In genomic region chr11:119363534-119364145, GRCm38 (mm10) we compare ENCODE assay signal across 8 mouse cellular contexts. TPM values are rescaled to one million over a fixed set of nuclear protein-coding genes. Genes with fewer than 3 reads are reported as not detected.
DNase-seq lines count a peak whose midpoint lies in the region; ATAC-seq and TF ChIP-seq lines count a peak whose summit lies in the region.

No protein-coding gene starts in this region.

- H3K27me3 ChIP-seq in heart, adult 2 months (ENCODE audit: control insufficient read depth, insufficient read depth, low read length), result no peaks in the 10 kb centered on the region
- no peaks in the 10 kb centered on the region for H3K27me3 ChIP-seq in kidney, adult 2 months (replicated peaks; ENCODE audit: control insufficient read depth, insufficient read depth, low read length)
- no peaks in the 10 kb centered on the region for H3K27me3 ChIP-seq in limb, embryonic 12.5 days
- no peaks in the 10 kb centered on the region for H3K27me3 ChIP-seq in midbrain, embryonic 14.5 days (ENCODE audit: control insufficient read depth, insufficient read depth, low read length)

- H3K9me3 ChIP-seq in limb, embryonic 12.5 days, result no peaks in the 10 kb centered on the region
- no peaks in the 10 kb centered on the region; the same call in 1 of the 2 replicates for H3K9me3 ChIP-seq in midbrain, embryonic 14.5 days (ENCODE audit: control insufficient read depth, low read length)

- H3K36me3 ChIP-seq in heart, adult 2 months (ENCODE audit: control insufficient read depth, insufficient read depth, low read length), result no peaks in the 10 kb centered on the region
- H3K36me3 ChIP-seq in kidney, adult 2 months (ENCODE audit: control insufficient read depth, insufficient read depth, low read length), result no peaks in the 10 kb centered on the region
- peaks cover 66% of the 10 kb centered on the region for H3K36me3 ChIP-seq in limb, embryonic 12.5 days
- no peaks in the 10 kb centered on the region for H3K36me3 ChIP-seq in midbrain, embryonic 14.5 days (ENCODE audit: control insufficient read depth, insufficient read depth, low read length)

- H3K4me2 ChIP-seq in limb, embryonic 12.5 days, result peak overlapping the region; percentile 17; the same call in 1 of the 2 replicates
- H3K4me2 ChIP-seq in midbrain, embryonic 14.5 days (ENCODE audit: low read length), result peak overlapping the region; percentile 37

- peak; percentile 88 for ATAC-seq in limb, embryonic 12.5 days (ENCODE audit: insufficient number of reproducible peaks, insufficient read depth, low FRiP score, low TSS enrichment, low read depth)
- peak; percentile 82 for ATAC-seq in midbrain, embryonic 14.5 days (ENCODE audit: low FRiP score, low TSS enrichment)

- no peak for TF ChIP-seq EP300 in heart, adult 2 months (IDR thresholded peaks at IDR 0.05; ENCODE audit: insufficient read depth, low read depth, low read length)

- DNase-seq in 3T3-L1 (ENCODE audit: low read depth, low spot score), result peak; percentile 81
- DNase-seq in adrenal gland, adult 2 months, result peak; percentile 73
- DNase-seq in embryo, embryonic 11.5 days (ENCODE audit: low read depth, low spot score), result peak; percentile 70
- peak; percentile 73 to 74 for DNase-seq in heart, adult 2 months
- DNase-seq in kidney, adult 2 months, result peak; percentile 76
- DNase-seq in midbrain, embryonic 14.5 days, result peak; percentile 92
- peak; percentile 67 to 70 for DNase-seq in spleen, postnatal 36 days (ENCODE audit: low spot score in 2 of 2)

- WGBS in heart, adult 2 months, result 33% methylated on average over 11 of the region's 11 CpGs
- WGBS in kidney, adult 2 months, result 28% methylated on average over 11 of the region's 11 CpGs
- WGBS in limb, embryonic 12.5 days, result 31% methylated on average over 11 of the region's 11 CpGs
- 28% methylated on average over 11 of the region's 11 CpGs for WGBS in midbrain, embryonic 14.5 days

- peak; percentile 91 for TF ChIP-seq CTCF in heart, adult 2 months (IDR thresholded peaks at IDR 0.05)
- TF ChIP-seq CTCF in kidney, adult 2 months (conservative IDR thresholded peaks at IDR 0.05; ENCODE audit: insufficient read depth, insufficient read length, low read depth, low read length), result peak; percentile 82

- intact Hi-C loops in heart, adult 2 months (cut with DNase I), result loop anchor here (1.0 to 2.0 kb wide), 2 partner anchors 24 to 39 kb away; no protein-coding TSS in a partner anchor

- H3K4me3 ChIP-seq in heart, adult 2 months, result no peak overlapping the region
- H3K4me3 ChIP-seq in kidney, adult 2 months (ENCODE audit: insufficient read depth, low read depth, low read length), result no peak overlapping the region
- no peak overlapping the region for H3K4me3 ChIP-seq in limb, embryonic 12.5 days (replicated peaks)
- H3K4me3 ChIP-seq in midbrain, embryonic 14.5 days (replicated peaks; ENCODE audit: low read depth, low read length), result 0 out of 2 replicates have a peak overlapping the region, but pooled peaks have one; percentile 7

- H3K79me2 ChIP-seq in heart, adult 2 months (replicated peaks; ENCODE audit: control insufficient read depth, insufficient read depth, low read length), result no peaks in the 10 kb centered on the region

- no peak overlapping the region for H3K27ac ChIP-seq in heart, adult 2 months
- H3K27ac ChIP-seq in kidney, adult 2 months (ENCODE audit: insufficient read depth, low read depth, low read length), result no peak overlapping the region
- no peak overlapping the region for H3K27ac ChIP-seq in limb, embryonic 12.5 days
- no peak overlapping the region for H3K27ac ChIP-seq in midbrain, embryonic 14.5 days (replicated peaks; ENCODE audit: low read depth, low read length)

- TF ChIP-seq POLR2A in heart, adult 2 months (IDR thresholded peaks at IDR 0.05; ENCODE audit: insufficient read depth, low read depth, low read length), result no peak
- TF ChIP-seq POLR2A in kidney, adult 2 months (IDR thresholded peaks at IDR 0.05; ENCODE audit: low read depth, low read length), result no peak

- H3K4me1 ChIP-seq in heart, adult 2 months (ENCODE audit: control insufficient read depth, insufficient read depth, low read length), result no peaks in the 10 kb centered on the region
- no peaks in the 10 kb centered on the region for H3K4me1 ChIP-seq in kidney, adult 2 months (ENCODE audit: control insufficient read depth, insufficient read depth, low read length)
- no peaks in the 10 kb centered on the region; the same call in 1 of the 2 replicates for H3K4me1 ChIP-seq in limb, embryonic 12.5 days (replicated peaks)
- H3K4me1 ChIP-seq in midbrain, embryonic 14.5 days (ENCODE audit: control insufficient read depth, insufficient read depth, low read length), result 0 out of 2 replicates have a peak, but pooled peaks cover 7% of the 10 kb centered on the region

- H3K9ac ChIP-seq in heart, adult 2 months (ENCODE audit: low read depth, low read length), result no peak overlapping the region
- H3K9ac ChIP-seq in limb, embryonic 12.5 days (replicated peaks), result no peak overlapping the region
- H3K9ac ChIP-seq in midbrain, embryonic 14.5 days (replicated peaks; ENCODE audit: low read length), result no peak overlapping the region; the same call in 1 of the 2 replicates

RNA-seq across cellular contexts. Expression of gene Slc26a11, which starts 8.3 kb away (rescaled TPM):
- 1 to 10 TPM; 5.1 to 6.9 TPM for total RNA-seq in adrenal gland, adult 2 months (2021)
- polyA plus RNA-seq in adrenal gland, adult 2 months (2012; rRNA removed), result 22.6 and 26.9 TPM in 2 replicates
- 1 to 10 TPM; 2.0 to 2.2 TPM for total RNA-seq in heart, adult 2 months (2021)
- polyA plus RNA-seq in heart, adult 2 months (2012; rRNA removed), result 7.8 and 9.9 TPM in 2 replicates
- polyA plus RNA-seq in kidney, adult 2 months (2012; rRNA removed), result 13.0 and 27.9 TPM in 2 replicates
- polyA plus RNA-seq in limb, embryonic 12.5 days (2016; fragmentation: Nextera tagmentation; extraction: Ambion mirVana), result 12.2 and 12.4 TPM in 2 replicates
- 3.9 and 5.0 TPM in 2 replicates for polyA plus RNA-seq in midbrain, embryonic 14.5 days (2014; fragmentation: Nextera tagmentation; extraction: Ambion mirVana)

RNA-seq across cellular contexts. Expression of gene Sgsh, which starts 8.3 kb away (rescaled TPM):
- total RNA-seq in adrenal gland, adult 2 months (2021), result 10 to 100 TPM; 19.6 to 22.4 TPM
- 74.4 and 92.1 TPM in 2 replicates for polyA plus RNA-seq in adrenal gland, adult 2 months (2012; rRNA removed)
- 1 to 10 TPM; 5.5 to 5.7 TPM for total RNA-seq in heart, adult 2 months (2021)
- 10.6 and 11.1 TPM in 2 replicates for polyA plus RNA-seq in heart, adult 2 months (2012; rRNA removed)
- polyA plus RNA-seq in kidney, adult 2 months (2012; rRNA removed), result 24.8 and 28.8 TPM in 2 replicates
- polyA plus RNA-seq in limb, embryonic 12.5 days (2016; fragmentation: Nextera tagmentation; extraction: Ambion mirVana), result 5.5 and 6.1 TPM in 2 replicates
- polyA plus RNA-seq in midbrain, embryonic 14.5 days (2014; fragmentation: Nextera tagmentation; extraction: Ambion mirVana), result 5.3 and 6.1 TPM in 2 replicates

RNA-seq across cellular contexts. Expression of gene Rnf213, which starts 29.3 kb away (rescaled TPM):
- 10 to 100 TPM; 20.8 to 27.3 TPM for total RNA-seq in adrenal gland, adult 2 months (2021)
- 11.4 and 12.5 TPM in 2 replicates for polyA plus RNA-seq in adrenal gland, adult 2 months (2012; rRNA removed)
- total RNA-seq in heart, adult 2 months (2021), result 10 to 100 TPM; 12.0 to 13.1 TPM
- 10.4 and 19.2 TPM in 2 replicates for polyA plus RNA-seq in heart, adult 2 months (2012; rRNA removed)
- polyA plus RNA-seq in kidney, adult 2 months (2012; rRNA removed), result 15.0 and 18.5 TPM in 2 replicates
- 2.6 and 3.4 TPM in 2 replicates for polyA plus RNA-seq in limb, embryonic 12.5 days (2016; fragmentation: Nextera tagmentation; extraction: Ambion mirVana)
- polyA plus RNA-seq in midbrain, embryonic 14.5 days (2014; fragmentation: Nextera tagmentation; extraction: Ambion mirVana), result 0.72 and 3.2 TPM in 2 replicates

RNA-seq across cellular contexts. Expression of gene Card14, which starts 56.1 kb away (rescaled TPM):
- total RNA-seq in adrenal gland, adult 2 months (2021), result 1 to 10 TPM in 1 of 2 experiments, not detected in 1; 1.0 TPM
- 0.55 and 1.3 TPM in 2 replicates for polyA plus RNA-seq in adrenal gland, adult 2 months (2012; rRNA removed)
- total RNA-seq in heart, adult 2 months (2021), result under 1 TPM in 1 of 2 experiments, not detected in 1; 0.11 TPM
- 0.12 and 0.33 TPM in 2 replicates for polyA plus RNA-seq in heart, adult 2 months (2012; rRNA removed)
- polyA plus RNA-seq in kidney, adult 2 months (2012; rRNA removed), result 3.7 and 3.9 TPM in 2 replicates
- polyA plus RNA-seq in limb, embryonic 12.5 days (2016; fragmentation: Nextera tagmentation; extraction: Ambion mirVana), result 0.27 and 0.56 TPM in 2 replicates
- polyA plus RNA-seq in midbrain, embryonic 14.5 days (2014; fragmentation: Nextera tagmentation; extraction: Ambion mirVana), result 0.11 and 0.16 TPM in 2 replicates
